In genomic region chr17:80084424-80084823, GRCm38 (mm10) we compare ENCODE assay signal across 11 mouse cellular contexts. TPM values are rescaled to one million over a fixed set of nuclear protein-coding genes. Genes with fewer than 3 reads are reported as not detected.
DNase-seq lines count a peak whose midpoint lies in the region.
"Had no signal": no experiment of that assay in that cellular context is flagged by ENCODE, and none has a peak within 500 bp of the region (broad histone marks: within the 10 kb centered on the region; RNA-seq: fewer than 3 reads in every experiment).

No protein-coding gene starts in this region.

- peak; percentile 10 to 11 for DNase-seq in cerebellum, adult 18-20 months
- DNase-seq in cerebellum, postnatal 4 days (ENCODE audit: low spot score in 2 of 2) = no peak
- peak; percentile 77 for DNase-seq in right cerebral cortex, adult 18-20 months
- DNase-seq in right cerebral cortex, postnatal 4 days = no peak
- DNase-seq in left cerebral cortex, postnatal 10 days (ENCODE audit: extremely low spot score in 1 of 2, low spot score in 2 of 2) = peak; percentile 33 to 40
- no peak for DNase-seq in lung, adult 18-20 months
- no peak for DNase-seq in spleen, adult 18-20 months
- no peak for DNase-seq in kidney, postnatal 10 days
- DNase-seq: kidney, postnatal 36 days; thymus, adult 2 months had no signal

- intact Hi-C loops in left cerebral cortex, postnatal 10 days (cut with DNase I) = no loop called here

RNA-seq across cellular contexts. Expression of gene Hnrnpll, which starts 22.3 kb away (rescaled TPM):
- 10 to 100 TPM; 62.6 to 67.3 TPM for total RNA-seq in left cerebral cortex, postnatal 10 days (2021)

RNA-seq across cellular contexts. Expression of gene Galm, which starts 42.8 kb away (rescaled TPM):
- total RNA-seq in left cerebral cortex, postnatal 10 days (2021) = 1 to 10 TPM; 1.7 to 2.4 TPM
- total RNA-seq: MEL had no signal

Comparison
In these comparisons a context has a peak if more than half of its experiments do, and no peak if none do; other contexts are left out.
1. DNase-seq: peak in cerebellum, adult 18-20 months (2 of 2), right cerebral cortex, adult 18-20 months (single experiment) and left cerebral cortex, postnatal 10 days (2 of 2); none in cerebellum, postnatal 4 days (0 of 2), right cerebral cortex, postnatal 4 days (single experiment), lung, adult 18-20 months (0 of 2), spleen, adult 18-20 months (0 of 2) and kidney, postnatal 10 days (single experiment).